Mouse (Mus musculus) left cerebral cortex, adult 9 months (tissue): ENCODE measurements around the gene 4930523C07Rik.

Source experiments
- DNase-seq, 2 experiments: peaks; one replicate each; pipeline ENCODE4 v3.0.0; 2022; ENCODE audit warnings: low spot score in 2 of 2

4930523C07Rik gene

GRCm38 (mm10) chr1:160099659-160100302 is 55.6 kb downstream of the 4930523C07Rik start:
- no peak for DNase-seq

GRCm38 (mm10) chr1:160100996-160101395 is 56.8 kb downstream of the 4930523C07Rik start:
- DNase-seq = peak in 1 of 2 experiments; percentile 19

GRCm38 (mm10) chr1:160105426-160105825 is 61.2 kb downstream of the 4930523C07Rik start:
- no peak for DNase-seq

- no peak for DNase-seq
Observed at GRCm38 (mm10) chr1:160108604-160109003, 64.4 kb downstream of the 4930523C07Rik start.

- no peak for DNase-seq
Observed at GRCm38 (mm10) chr1:160123957-160124356, 79.8 kb downstream of the 4930523C07Rik start.
